Mouse (Mus musculus): ENCODE data around the gene Prkaca.

- TF ChIP-seq CTCF (conservative IDR thresholded peaks at IDR 0.05; ENCODE audit: low read length) = no peak
- no peak for TF ChIP-seq POU5F1 (IDR thresholded peaks at IDR 0.05; ENCODE audit: borderline replicate concordance, low read length)
Measured at GRCm38 (mm10) chr8:83977646-83978045, 4.9 kb downstream of the Prkaca start.

All from E14TG2a.4 (cell line).